In genomic region chr1:133057345-133058034, GRCm38 (mm10) we compare ENCODE assay signal across 11 mouse cellular contexts. TPM values are rescaled to one million over a fixed set of nuclear protein-coding genes. Genes with fewer than 3 reads are reported as not detected.
DNase-seq lines count a peak whose midpoint lies in the region; ATAC-seq and TF ChIP-seq lines count a peak whose summit lies in the region.
"Had no signal": no experiment of that assay in that cellular context is flagged by ENCODE, and none has a peak within 500 bp of the region (broad histone marks: within the 10 kb centered on the region; RNA-seq: fewer than 3 reads in every experiment).

No protein-coding gene starts in this region.

- H3K9me3 ChIP-seq in kidney, postnatal 0 days (replicated peaks; ENCODE audit: low read length), result no peaks in the 10 kb centered on the region
- no peaks in the 10 kb centered on the region for H3K9me3 ChIP-seq in intestine, embryonic 15.5 days
- H3K9me3 ChIP-seq: hindbrain, embryonic 15.5 days had no signal

- no peak for ATAC-seq in kidney, postnatal 0 days (replicated peaks; ENCODE audit: low FRiP score, low read depth)
- ATAC-seq in intestine, embryonic 15.5 days, result peak; percentile 87
- ATAC-seq in activated CD4-positive, CD25-positive, alpha-beta regulatory T cell, adult 4 months, result no peak

- H3K4me3 ChIP-seq in kidney, postnatal 0 days (replicated peaks; ENCODE audit: low read depth, low read length), result no peak overlapping the region
- H3K4me3 ChIP-seq in intestine, embryonic 15.5 days (replicated peaks), result no peak overlapping the region
- H3K4me3 ChIP-seq: hindbrain, embryonic 15.5 days had no signal

- H3K27me3 ChIP-seq in kidney, postnatal 0 days (ENCODE audit: insufficient read depth, low read length), result no peaks in the 10 kb centered on the region
- H3K27me3 ChIP-seq in intestine, embryonic 15.5 days (replicated peaks), result no peaks in the 10 kb centered on the region
- H3K27me3 ChIP-seq: hindbrain, embryonic 15.5 days had no signal

- H3K27ac ChIP-seq in kidney, postnatal 0 days, result peak overlapping the region; percentile 16; the same call in 1 of the 2 replicates
- H3K27ac ChIP-seq in intestine, embryonic 15.5 days, result peak overlapping the region; percentile 84
- H3K27ac ChIP-seq: hindbrain, embryonic 15.5 days; liver, embryonic 14.5 days had no signal

- DNase-seq in kidney, postnatal 0 days (ENCODE audit: low spot score), result no peak
- DNase-seq in kidney, adult 11 months, result no peak
- peak; percentile 61 for DNase-seq in MN1 (ENCODE audit: low spot score)
- peak; percentile 72 for DNase-seq in adrenal gland, postnatal 25 days
- no peak for DNase-seq in spleen, postnatal 10 days (ENCODE audit: low spot score in 2 of 2)
- no peak for DNase-seq in cerebellum, adult 11-12 months
- DNase-seq: cerebellum, postnatal 14 days had no signal

- H3K4me2 ChIP-seq in kidney, postnatal 0 days (ENCODE audit: low read length), result no peak overlapping the region
- H3K4me2 ChIP-seq in intestine, embryonic 15.5 days (replicated peaks), result peak overlapping the region; percentile 2
- H3K4me2 ChIP-seq: hindbrain, embryonic 15.5 days had no signal

- no peaks in the 10 kb centered on the region for H3K36me3 ChIP-seq in kidney, postnatal 0 days (ENCODE audit: insufficient read depth, low read length)
- H3K36me3 ChIP-seq in intestine, embryonic 15.5 days, result no peaks in the 10 kb centered on the region

- 0 out of 2 replicates have a peak, but pooled peaks cover 27% of the 10 kb centered on the region for H3K4me1 ChIP-seq in kidney, postnatal 0 days (replicated peaks; ENCODE audit: insufficient read depth, low read length)
- H3K4me1 ChIP-seq in intestine, embryonic 15.5 days (replicated peaks), result peaks cover 30% of the 10 kb centered on the region; the same call in 1 of the 2 replicates

- 40% methylated on average over 7 of the region's 7 CpGs for WGBS in kidney, postnatal 0 days
- 47% methylated on average over 7 of the region's 7 CpGs for WGBS in intestine, embryonic 15.5 days

- H3K9ac ChIP-seq in kidney, postnatal 0 days (ENCODE audit: low read depth, low read length), result no peak overlapping the region
- H3K9ac ChIP-seq in intestine, embryonic 15.5 days, result 0 out of 2 replicates have a peak overlapping the region, but pooled peaks have one; percentile 17
- H3K9ac ChIP-seq: hindbrain, embryonic 15.5 days; liver, embryonic 14.5 days had no signal

- TF ChIP-seq CTCF in kidney, postnatal 0 days (IDR thresholded peaks at IDR 0.05; ENCODE audit: low read depth), result no peak

RNA-seq across cellular contexts. Expression of gene Pik3c2b, which starts 12.0 kb away (rescaled TPM):
- 3.0 and 3.2 TPM in 2 replicates for polyA plus RNA-seq in kidney, postnatal 0 days (2015; fragmentation: Nextera tagmentation; extraction: Ambion mirVana)
- total RNA-seq in adrenal gland, postnatal 25 days (2021), result 7.9 and 8.3 TPM in 2 replicates
- polyA plus RNA-seq in intestine, embryonic 15.5 days (2015; fragmentation: Nextera tagmentation; extraction: Ambion mirVana), result 6.1 and 7.0 TPM in 2 replicates
- polyA plus RNA-seq in activated CD4-positive, CD25-positive, alpha-beta regulatory T cell, adult 4 months (2017; shearing (Covaris generic)), result under 1 TPM; 0.66 to 0.68 TPM

RNA-seq across cellular contexts. Expression of gene Mdm4, which starts 27.1 kb away (rescaled TPM):
- 16.7 and 17.5 TPM in 2 replicates for polyA plus RNA-seq in kidney, postnatal 0 days (2015; fragmentation: Nextera tagmentation; extraction: Ambion mirVana)
- 91.6 and 115 TPM in 2 replicates for total RNA-seq in adrenal gland, postnatal 25 days (2021)
- 27.1 and 31.9 TPM in 2 replicates for polyA plus RNA-seq in intestine, embryonic 15.5 days (2015; fragmentation: Nextera tagmentation; extraction: Ambion mirVana)
- 100 to 1,000 TPM in 1 of 2 experiments, 10 to 100 TPM in 1; 84.8 to 102 TPM for polyA plus RNA-seq in activated CD4-positive, CD25-positive, alpha-beta regulatory T cell, adult 4 months (2017; shearing (Covaris generic))

Comparison
In these comparisons a context has a peak if more than half of its experiments do, and no peak if none do; other contexts are left out.
1. DNase-seq: peak in MN1 (single experiment) and adrenal gland, postnatal 25 days (single experiment); none in kidney, postnatal 0 days (single experiment), kidney, adult 11 months (single experiment), spleen, postnatal 10 days (0 of 2) and cerebellum, adult 11-12 months (single experiment).